Mouse (Mus musculus) C2C12 (cell line): ENCODE measurements at regions not wholly inside any gene's neighbourhood (a gene's known extent, or its start where the extent isn't known, plus 50 kb on each side); places are given as distances from the start of the nearest gene placed in this dataset.

Experiments
- H3K27me3 ChIP-seq: one replicate; pipeline ENCODE4 v1.6.1; 2011; ENCODE audit not compliant: control insufficient read depth, insufficient read depth, insufficient read length
- H3K36me3 ChIP-seq: one replicate; pipeline ENCODE4 v1.6.1; 2011; ENCODE audit not compliant: control insufficient read depth, insufficient read depth
- H3K4me3 ChIP-seq: one replicate; pipeline ENCODE4 v1.5.1; 2011; ENCODE audit warnings: mild to moderate bottlenecking, control low read depth; ENCODE audit not compliant: poor library complexity, insufficient read depth, severe bottlenecking
- H3K79me2 ChIP-seq: one replicate; pipeline ENCODE4 v1.6.1; 2011; ENCODE audit not compliant: control insufficient read depth, insufficient read depth
- H3K79me3 ChIP-seq: one replicate; pipeline ENCODE4 v1.6.1; 2011; ENCODE audit warnings: low read depth, control low read depth
- H3ac ChIP-seq: one replicate; pipeline ENCODE3; 2011; ENCODE audit warnings: low read depth; ENCODE audit not compliant: control insufficient read depth, insufficient read length
- CEBPB ChIP-seq: IDR thresholded peaks from one replicate; pipeline ENCODE4 v1.6.1; 2011; ENCODE audit warnings: low read depth, mild to moderate bottlenecking, control low read depth, moderate library complexity
- CTCF ChIP-seq: IDR thresholded peaks from one replicate; pipeline ENCODE4 v1.5.1; 2011; ENCODE audit not compliant: control insufficient read depth, insufficient read depth, insufficient read length
- FOSL1 ChIP-seq: IDR thresholded peaks from one replicate; pipeline ENCODE4 v1.8.0; 2011; ENCODE audit warnings: mild to moderate bottlenecking, low read length; ENCODE audit not compliant: poor library complexity, insufficient read depth, severe bottlenecking
- MAX ChIP-seq: IDR thresholded peaks from one replicate; pipeline ENCODE4 v1.6.1; 2011; ENCODE audit warnings: mild to moderate bottlenecking, control low read depth
- MYOD1 ChIP-seq: IDR thresholded peaks from one replicate; pipeline ENCODE4 v1.6.1; 2011; ENCODE audit warnings: low read depth; ENCODE audit not compliant: control insufficient read depth, insufficient read length
- MYOG ChIP-seq: IDR thresholded peaks from one replicate; pipeline ENCODE4 v1.6.1; 2011; ENCODE audit not compliant: control insufficient read depth, insufficient read length; ENCODE audit errors: extremely low read depth
- USF1 ChIP-seq: IDR thresholded peaks from one replicate; pipeline ENCODE4 v1.6.1; 2011; ENCODE audit warnings: low read depth, mild to moderate bottlenecking, control low read depth, moderate library complexity

DNA sequence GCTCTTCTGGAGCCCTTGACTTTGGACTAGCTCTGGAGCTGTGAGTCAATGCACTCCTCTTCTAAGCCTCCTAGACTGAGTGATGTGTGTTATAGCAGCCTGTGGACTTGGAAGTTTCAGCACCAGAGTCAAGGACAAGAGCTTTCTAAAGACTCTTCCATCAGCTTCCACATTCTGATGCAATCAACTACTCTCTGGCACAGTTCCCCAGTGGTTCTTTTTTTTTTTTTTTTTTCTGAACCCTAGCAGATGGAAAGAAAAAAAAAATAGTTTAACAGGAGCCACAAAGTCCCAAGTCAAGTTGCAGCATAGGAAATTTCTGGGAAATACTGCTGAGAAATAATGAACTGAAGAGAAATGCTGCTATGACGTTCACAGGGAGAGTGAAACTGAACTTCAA lies 324.4 kb upstream of the Tle4 start:
- no peak overlapping the region for H3ac ChIP-seq
- no peaks in the 10 kb centered on the region for H3K79me3 ChIP-seq
- no peaks in the 10 kb centered on the region for H3K79me2 ChIP-seq
- H3K27me3 ChIP-seq, result no peaks in the 10 kb centered on the region
- no peak for TF ChIP-seq USF1
- TF ChIP-seq MYOD1, result no peak
- no peak for TF ChIP-seq FOSL1
- TF ChIP-seq MYOG, result no peak
- no peak for TF ChIP-seq CTCF
- no peak for TF ChIP-seq MAX
- no peak for TF ChIP-seq CEBPB
- no peaks in the 10 kb centered on the region for H3K36me3 ChIP-seq
- H3K4me3 ChIP-seq, result no peak overlapping the region

DNA sequence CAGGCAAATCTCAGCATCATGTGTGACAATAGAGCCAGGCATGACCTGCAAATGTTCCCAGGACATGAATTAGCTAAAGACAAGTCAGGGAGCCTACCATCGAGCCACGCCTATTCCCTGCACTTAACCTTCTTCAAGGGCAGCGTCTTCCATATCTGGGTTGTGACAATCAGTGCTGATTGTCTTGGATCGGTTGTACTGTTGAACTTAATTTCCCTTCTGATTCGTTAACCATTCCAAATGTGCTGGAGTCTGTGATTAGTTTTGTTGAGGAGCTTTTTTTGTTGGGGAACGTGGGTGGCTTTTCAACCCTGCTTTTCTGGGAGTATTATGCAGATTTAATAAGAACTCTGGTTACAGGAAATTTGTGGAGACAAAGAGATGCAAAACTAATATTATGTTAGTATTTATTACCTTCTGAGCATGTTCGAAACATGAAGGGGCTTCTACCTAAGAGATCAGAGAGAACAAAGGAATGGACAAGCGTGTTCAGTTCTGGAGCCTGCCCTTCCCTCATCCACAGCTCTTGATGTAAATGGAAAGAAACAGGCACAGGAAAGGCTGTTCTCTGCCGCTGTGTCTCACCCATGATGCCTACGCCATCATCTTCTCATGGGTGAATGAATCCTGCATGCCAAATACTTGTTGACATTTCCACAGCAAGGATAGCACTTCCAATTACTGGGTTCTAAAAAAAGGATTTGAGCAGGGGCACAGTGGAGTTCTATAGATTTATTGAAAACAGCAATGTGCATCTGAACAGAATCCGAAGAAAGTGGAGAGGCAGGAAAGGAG lies 313.4 kb upstream of the Tle4 start:
- H3K79me2 ChIP-seq, result no peaks in the 10 kb centered on the region
- H3K36me3 ChIP-seq, result no peaks in the 10 kb centered on the region
- no peaks in the 10 kb centered on the region for H3K79me3 ChIP-seq
- no peak overlapping the region for H3K4me3 ChIP-seq
- H3K27me3 ChIP-seq, result no peaks in the 10 kb centered on the region
- TF ChIP-seq CEBPB (no peak), MYOD1 (no peak), MAX (no peak), FOSL1 (no peak), CTCF (no peak), MYOG (no peak), USF1 (no peak)
- no peak overlapping the region for H3ac ChIP-seq

DNA sequence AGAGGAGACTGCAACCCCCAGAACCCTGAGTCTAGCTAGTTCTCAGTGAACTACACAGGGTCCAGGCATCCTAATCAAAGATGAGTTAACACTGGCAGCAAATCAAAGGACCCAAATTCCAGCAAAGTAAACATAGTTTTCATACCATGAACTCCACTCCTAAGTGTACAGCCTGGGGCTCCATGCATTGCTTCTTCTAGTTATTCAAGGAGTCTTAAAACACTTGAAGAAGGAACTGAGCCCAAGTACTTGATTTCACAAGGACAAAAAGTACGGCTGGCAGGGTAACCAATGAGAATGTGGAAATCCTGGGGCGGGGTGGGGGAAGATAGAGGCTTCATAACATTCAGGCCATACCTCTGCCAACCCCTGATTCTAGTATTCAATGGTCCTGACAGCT lies 297.0 kb upstream of the Tle4 start:
- Histone ChIP-seq H3K36me3 (no peaks in the 10 kb centered on the region), H3K79me3 (no peaks in the 10 kb centered on the region), H3K4me3 (no peak overlapping the region), H3K79me2 (no peaks in the 10 kb centered on the region), H3ac (no peak overlapping the region), H3K27me3 (no peaks in the 10 kb centered on the region)
- TF ChIP-seq MYOG (no peak), FOSL1 (no peak), MAX (no peak), CTCF (no peak), USF1 (no peak), MYOD1 (no peak), CEBPB (no peak)

- no peak overlapping the region for H3ac ChIP-seq
- no peaks in the 10 kb centered on the region for H3K27me3 ChIP-seq
- H3K36me3 ChIP-seq, result no peaks in the 10 kb centered on the region
- TF ChIP-seq MYOG, result no peak
- TF ChIP-seq USF1, result no peak
- no peak for TF ChIP-seq CTCF
- TF ChIP-seq MYOD1, result no peak
- TF ChIP-seq CEBPB, result no peak
- TF ChIP-seq MAX, result no peak
- no peak for TF ChIP-seq FOSL1
- no peaks in the 10 kb centered on the region for H3K79me2 ChIP-seq
- H3K4me3 ChIP-seq, result no peak overlapping the region
- H3K79me3 ChIP-seq, result no peaks in the 10 kb centered on the region
Observed at GRCm38 (mm10) chr19:14892390-14892758, 294.5 kb upstream of the Tle4 start.

DNA sequence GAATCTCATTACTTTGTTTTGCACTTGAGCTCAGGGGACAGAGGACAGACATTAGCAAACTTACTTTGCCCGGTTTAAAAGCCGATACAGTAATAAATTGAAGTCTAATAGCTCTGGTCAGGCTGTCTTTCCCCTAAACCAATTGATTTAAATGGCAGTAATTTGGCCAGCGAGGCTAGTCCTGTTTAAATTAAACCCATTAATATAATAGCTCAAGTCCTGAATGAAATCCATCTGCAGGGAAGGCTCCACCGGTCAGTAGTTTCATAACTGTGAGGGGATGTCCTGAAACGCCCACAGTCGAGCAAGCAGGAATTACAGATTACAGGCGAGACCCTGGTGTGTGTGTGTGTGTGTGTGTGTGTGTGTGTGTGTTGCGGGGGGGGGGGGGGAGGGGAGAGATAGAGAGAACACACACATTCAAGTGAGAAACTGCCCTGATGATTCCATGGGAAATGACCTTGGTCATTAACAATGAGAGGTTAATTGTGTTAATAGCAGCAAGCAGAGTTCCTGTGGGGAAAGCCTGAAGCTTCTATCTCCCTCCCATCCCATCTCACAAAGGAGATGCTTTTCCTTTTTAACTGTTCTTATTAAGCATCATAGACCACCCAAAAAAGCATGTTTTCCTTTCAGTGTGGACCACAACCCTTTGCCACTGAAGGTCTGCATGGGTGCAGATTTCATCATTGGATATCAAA lies 294.0 kb upstream of the Tle4 start:
- no peaks in the 10 kb centered on the region for H3K79me2 ChIP-seq
- no peaks in the 10 kb centered on the region for H3K27me3 ChIP-seq
- H3K36me3 ChIP-seq, result no peaks in the 10 kb centered on the region
- TF ChIP-seq CTCF (no peak), MYOG (no peak), MAX (no peak), CEBPB (no peak), FOSL1 (no peak), USF1 (no peak)
- H3K79me3 ChIP-seq, result no peaks in the 10 kb centered on the region
- H3ac ChIP-seq, result no peak overlapping the region
- no peak overlapping the region for H3K4me3 ChIP-seq

DNA sequence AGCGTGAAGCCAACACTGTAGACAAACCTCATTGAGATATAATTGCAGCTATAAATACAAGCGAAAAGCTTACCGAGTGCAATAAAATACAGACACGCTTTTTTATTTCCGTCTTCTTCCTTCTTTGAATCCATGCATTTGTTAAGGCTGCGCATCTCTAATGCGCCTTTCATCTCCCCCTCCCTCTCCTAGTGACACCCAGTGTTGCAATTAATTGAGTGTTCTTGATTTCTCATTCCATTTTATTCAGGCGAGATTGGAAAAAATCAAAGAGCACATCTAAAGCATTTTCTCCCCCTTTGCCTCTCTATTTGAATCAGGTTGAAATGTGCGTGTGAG lies 293.2 kb upstream of the Tle4 start:
- TF ChIP-seq FOSL1, result no peak
- TF ChIP-seq CTCF, result no peak
- TF ChIP-seq MYOD1, result no peak
- no peak for TF ChIP-seq MAX
- TF ChIP-seq USF1, result no peak
- no peak for TF ChIP-seq MYOG
- TF ChIP-seq CEBPB, result no peak
- Histone ChIP-seq H3K36me3 (no peaks in the 10 kb centered on the region), H3K4me3 (no peak overlapping the region), H3K79me2 (no peaks in the 10 kb centered on the region), H3ac (no peak overlapping the region), H3K27me3 (no peaks in the 10 kb centered on the region), H3K79me3 (no peaks in the 10 kb centered on the region)
